Mouse (Mus musculus) midbrain, postnatal 0 days (tissue): ENCODE measurements around the gene Pitx1. TPM values are rescaled to one million over a fixed set of nuclear protein-coding genes. Genes with fewer than 3 reads are reported as not detected.
A peak's percentile ranks its signal among the peaks of the same experiment; 100 is the strongest.

Source experiments
- ATAC-seq: fragments of 200-750 bp; cut with Nextera tagmentation; 2 replicates; pipeline ENCODE4 v1.8.0; 2017; ENCODE audit warnings: moderate number of reproducible peaks, mild to moderate bottlenecking, moderate TSS enrichment, moderate library complexity; ENCODE audit not compliant: low FRiP score
- DNase-seq: peaks from one replicate; pipeline ENCODE4 v3.0.0-alpha.2; 2015; ENCODE audit warnings: low spot score
- H3K27ac ChIP-seq: fragments of 300-500 bp; sonication (generic); 2 replicates; pipeline ENCODE4 v1.5.1; 2014; ENCODE audit warnings: low read depth, mild to moderate bottlenecking, low read length, mixed read lengths
- H3K27me3 ChIP-seq: fragments of 300-500 bp; sonication (generic); 2 replicates; pipeline ENCODE4 v1.6.1; 2014; ENCODE audit warnings: low read length, control low read depth, mixed read lengths; ENCODE audit not compliant: insufficient read depth
- H3K36me3 ChIP-seq: fragments of 300-500 bp; sonication (generic); 2 replicates; pipeline ENCODE4 v1.6.1; 2014; ENCODE audit warnings: low read length, control low read depth, mixed read lengths; ENCODE audit not compliant: insufficient read depth
- H3K4me1 ChIP-seq: fragments of 300-500 bp; sonication (generic); 2 replicates; pipeline ENCODE4 v1.6.1; 2014; ENCODE audit warnings: mild to moderate bottlenecking, control low read depth, antibody characterized with exemption, low read length, mixed read lengths; ENCODE audit not compliant: insufficient read depth
- H3K4me2 ChIP-seq: fragments of 300-500 bp; sonication (generic); 2 replicates; pipeline ENCODE4 v1.6.1; 2014; ENCODE audit warnings: low read depth, mild to moderate bottlenecking, low read length, mixed read lengths; ENCODE audit not compliant: poor library complexity, severe bottlenecking
- H3K4me3 ChIP-seq: fragments of 300-500 bp; sonication (generic); 2 replicates; pipeline ENCODE4 v1.5.1; 2014; ENCODE audit warnings: low read depth, mild to moderate bottlenecking, low read length, moderate library complexity
- H3K9ac ChIP-seq: fragments of 300-500 bp; sonication (generic); replicated peaks from 2 replicates; pipeline ENCODE4 v1.6.1; 2014; ENCODE audit warnings: mild to moderate bottlenecking, low read length, moderate library complexity, mixed read lengths; ENCODE audit not compliant: poor library complexity, severe bottlenecking
- H3K9me3 ChIP-seq: fragments of 300-500 bp; sonication (generic); 2 replicates; pipeline ENCODE4 v1.6.1; 2016; ENCODE audit warnings: low read length, control low read depth
- CTCF ChIP-seq: IDR thresholded peaks from 2 replicates; pipeline ENCODE4 v1.5.1; 2016; ENCODE audit warnings: antibody characterized with exemption, mild to moderate bottlenecking
- WGBS: fragments of 180-500 bp; shearing (Covaris S2); extraction: QIAGEN DNeasy Blood & Tissue Kit; methylation state at CpG from one replicate; pipeline ENCODE4 v1.1.7; 2014; 5-methylcytosine and 5-hydroxymethylcytosine counted together
- polyA plus RNA-seq: library from polyadenylated mRNA; unstranded; fragments of >200 nt; fragmentation: Nextera tagmentation; extraction: Ambion mirVana; gene quantifications from 2 replicates; pipeline ENCODE4 v1.2.1, GENCODE M21; 2015
- total RNA-seq: library from RNA; depleted of rRNA; stranded (reverse); fragments of >200 nt; gene quantifications from 2 replicates; pipeline ENCODE4 v1.2.3, GENCODE M21; 2014

Pitx1 gene
- total and polyA plus RNA-seq, 2 experiments from 2014 or later = 1.9 to 2.2 TPM

DNA sequence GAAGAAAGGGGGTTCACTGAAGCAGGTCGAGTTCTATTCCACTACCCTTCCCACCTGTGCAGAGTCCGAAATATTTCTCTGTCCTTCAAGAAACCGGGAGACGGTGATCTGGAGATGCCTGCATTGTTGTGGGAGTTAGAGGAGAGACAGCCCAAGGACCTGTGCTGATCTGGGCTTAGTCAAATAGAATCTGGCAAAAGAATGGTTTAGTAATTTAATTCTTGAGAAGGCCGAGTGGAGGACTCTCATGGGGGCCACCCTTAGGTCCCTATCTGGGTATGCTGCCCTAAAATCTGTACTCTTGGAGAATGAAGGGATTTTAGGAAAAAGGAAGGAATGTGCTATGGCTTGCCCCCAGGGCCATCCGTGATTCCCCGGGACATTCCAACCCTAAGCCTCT lies 2.1 kb downstream of the Pitx1 start:
- H3K9me3 ChIP-seq = no peaks in the 10 kb centered on the region
- no peak overlapping the region for H3K4me2 ChIP-seq
- H3K27ac ChIP-seq = no peak overlapping the region
- ATAC-seq (no peak), DNase-seq (no peak)
- no peaks in the 10 kb centered on the region; the same call in 1 of the 2 replicates for H3K4me1 ChIP-seq
- no peak overlapping the region for H3K9ac ChIP-seq
- H3K4me3 ChIP-seq = no peak overlapping the region
- 6% methylated on average over 7 of the region's 7 CpGs for WGBS
- no peaks in the 10 kb centered on the region for H3K36me3 ChIP-seq
- TF ChIP-seq CTCF = no peak
- H3K27me3 ChIP-seq = peaks cover 88% of the 10 kb centered on the region

DNA sequence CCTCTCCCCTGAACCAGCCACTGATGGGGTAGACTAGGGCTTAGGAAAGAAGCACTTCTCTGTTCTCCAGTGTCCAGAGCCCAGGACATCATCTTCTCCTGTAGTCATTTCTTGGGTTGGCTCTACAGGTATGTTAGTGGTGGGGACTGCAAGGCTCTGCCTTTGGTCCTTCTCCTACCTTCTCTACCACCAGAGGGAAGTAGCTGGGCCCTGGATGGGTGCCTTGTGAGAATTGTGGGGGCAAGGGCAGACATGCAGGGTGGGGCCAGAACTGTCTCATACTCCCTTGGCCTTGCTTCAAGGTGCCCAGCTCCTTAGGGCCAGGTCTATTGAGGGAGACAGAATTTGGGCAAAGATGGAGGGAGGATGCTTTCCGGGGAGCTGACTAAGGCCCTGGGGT lies 3.4 kb downstream of the Pitx1 start:
- DNase-seq = no peak
- no peaks in the 10 kb centered on the region for H3K36me3 ChIP-seq
- H3K27ac ChIP-seq = no peak overlapping the region
- no peak overlapping the region for H3K4me2 ChIP-seq
- H3K9me3 ChIP-seq = no peaks in the 10 kb centered on the region
- H3K27me3 ChIP-seq = peaks cover 86% of the 10 kb centered on the region
- no peak for ATAC-seq
- H3K4me3 ChIP-seq = no peak overlapping the region
- peak; percentile 17; the same call in 1 of the 2 replicates for TF ChIP-seq CTCF
- 35% methylated on average over 1 of the region's 1 CpGs for WGBS
- no peak overlapping the region for H3K9ac ChIP-seq
- no peaks in the 10 kb centered on the region; the same call in 1 of the 2 replicates for H3K4me1 ChIP-seq

DNA sequence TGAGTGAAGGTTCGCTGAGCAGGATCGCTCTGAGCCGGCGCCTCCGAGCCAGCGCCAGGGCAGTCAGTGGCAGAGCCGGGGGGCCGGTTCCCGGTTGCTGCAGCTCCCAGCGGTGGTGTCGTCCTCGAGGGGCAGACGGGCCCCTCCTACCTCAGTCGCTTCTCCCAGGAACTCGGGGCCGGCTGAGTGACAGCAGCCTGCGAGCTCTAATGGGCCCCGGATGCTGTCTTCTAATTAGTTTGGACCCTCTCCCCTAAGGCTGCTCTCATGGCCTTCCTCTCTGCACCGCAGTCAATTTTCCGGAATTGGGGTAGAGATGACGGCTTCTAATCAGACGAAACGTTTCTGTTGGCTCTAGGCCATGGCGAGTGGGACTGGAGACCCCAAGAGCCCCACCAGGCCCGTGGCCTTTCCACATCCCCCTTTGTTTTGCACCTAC lies 4.3 kb downstream of the Pitx1 start:
- no peak for TF ChIP-seq CTCF
- no peak for DNase-seq
- WGBS = 3% methylated on average over 25 of the region's 25 CpGs
- Histone ChIP-seq H3K27me3 (peaks cover 82% of the 10 kb centered on the region), H3K4me3 (no peak overlapping the region), H3K4me1 (no peaks in the 10 kb centered on the region; the same call in 1 of the 2 replicates), H3K36me3 (no peaks in the 10 kb centered on the region), H3K9ac (no peak overlapping the region), H3K4me2 (no peak overlapping the region), H3K27ac (no peak overlapping the region), H3K9me3 (no peaks in the 10 kb centered on the region)
- no peak for ATAC-seq

DNA sequence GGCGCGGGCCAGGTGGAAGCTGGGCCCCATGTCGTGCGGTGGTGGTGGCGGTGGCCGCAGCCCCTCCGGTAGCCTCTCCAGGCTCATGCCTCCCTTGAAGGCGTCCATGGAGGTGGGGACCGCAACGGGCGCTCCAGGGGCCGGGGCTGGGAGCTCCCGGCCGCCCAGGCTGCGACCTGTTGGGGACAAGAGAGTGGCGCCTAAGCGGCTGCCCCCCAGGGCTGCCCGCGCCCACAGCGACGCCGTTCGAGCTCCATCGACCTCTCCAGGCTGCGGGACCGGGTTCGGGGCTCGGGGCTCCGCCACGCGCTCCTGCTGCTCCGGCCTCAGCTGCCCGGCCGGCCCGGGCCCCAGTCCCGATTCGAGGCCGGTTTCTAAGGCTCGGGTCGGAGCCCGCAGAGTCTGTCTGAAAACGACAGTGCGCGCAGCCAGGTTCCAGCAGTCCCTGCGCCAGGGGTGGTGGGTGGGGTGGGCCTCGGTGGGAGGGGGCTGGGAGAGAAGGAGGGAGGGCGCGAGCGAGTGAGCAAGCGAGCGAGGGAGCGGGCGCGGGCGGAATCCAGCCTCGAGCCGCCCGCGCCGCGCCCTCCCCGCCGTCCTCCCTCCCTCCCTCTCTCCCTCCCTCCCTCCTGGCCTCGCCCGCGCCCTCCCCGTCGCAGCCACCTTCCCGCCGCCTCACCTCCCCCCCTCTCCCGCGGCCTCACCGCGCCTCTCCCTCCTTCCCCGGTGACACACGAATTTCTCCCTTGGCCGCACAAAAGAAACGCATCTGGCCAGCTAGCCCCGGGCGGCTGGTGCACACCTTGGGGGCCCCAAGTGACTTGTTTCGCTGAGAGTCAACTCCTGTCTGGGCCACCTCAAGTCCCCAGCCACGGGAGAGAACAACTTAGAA lies 4.9 kb downstream of the Pitx1 start:
- Histone ChIP-seq H3K9ac (no peak overlapping the region), H3K4me3 (0 out of 2 replicates have a peak overlapping the region, but pooled peaks have one; percentile 5), H3K27ac (no peak overlapping the region), H3K27me3 (peaks cover 75% of the 10 kb centered on the region), H3K9me3 (no peaks in the 10 kb centered on the region), H3K36me3 (no peaks in the 10 kb centered on the region), H3K4me1 (no peaks in the 10 kb centered on the region; the same call in 1 of the 2 replicates), H3K4me2 (no peak overlapping the region; the same call in 1 of the 2 replicates)
- DNase-seq (no peak), ATAC-seq (no peak)
- TF ChIP-seq CTCF = no peak
- WGBS = 1% methylated on average over 60 of the region's 82 CpGs

DNA sequence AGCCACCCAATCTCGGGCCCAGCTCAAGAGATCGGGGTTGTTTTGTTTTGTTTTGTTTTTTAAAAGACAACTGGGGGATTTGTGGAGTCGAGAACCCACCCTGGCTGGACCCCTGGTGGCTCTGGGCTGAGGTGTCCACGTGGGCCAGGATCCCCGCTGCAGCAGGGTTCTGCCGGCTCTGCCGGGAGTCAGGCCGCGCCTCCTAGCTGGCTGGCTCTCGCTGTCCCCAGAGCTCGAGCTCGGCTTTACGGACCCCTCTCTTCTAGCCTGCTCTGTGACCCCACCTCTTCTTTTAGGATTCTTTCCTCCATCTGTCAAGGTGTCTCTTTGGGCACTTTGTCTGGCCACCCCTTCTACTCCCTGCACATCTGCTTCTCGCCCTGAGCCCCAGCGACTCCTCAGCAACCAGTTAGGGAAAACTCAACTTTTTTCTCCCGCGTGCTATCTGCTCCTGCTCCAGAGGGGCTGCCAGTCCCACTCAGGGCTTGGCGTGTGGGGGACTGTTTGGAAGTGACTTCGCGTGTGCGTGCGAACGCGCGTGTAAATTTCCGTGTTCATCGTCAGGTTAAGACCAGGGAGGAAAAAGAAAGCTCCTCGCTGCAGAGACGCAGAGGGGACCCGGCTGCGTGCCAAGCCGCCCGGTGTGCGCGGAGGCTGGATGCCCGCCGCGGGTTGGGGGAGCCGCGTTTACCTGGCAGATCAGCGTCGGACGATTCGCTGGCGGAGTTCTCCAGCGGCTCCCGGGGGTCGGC lies 5.7 kb downstream of the Pitx1 start:
- Histone ChIP-seq H3K9me3 (no peaks in the 10 kb centered on the region), H3K36me3 (no peaks in the 10 kb centered on the region), H3K27me3 (peaks cover 70% of the 10 kb centered on the region), H3K9ac (no peak overlapping the region), H3K27ac (no peak overlapping the region), H3K4me1 (no peaks in the 10 kb centered on the region; the same call in 1 of the 2 replicates), H3K4me3 (0 out of 2 replicates have a peak overlapping the region, but pooled peaks have one; percentile 5), H3K4me2 (no peak overlapping the region; the same call in 1 of the 2 replicates)
- no peak for ATAC-seq
- WGBS = under 1% methylated on average over 46 of the region's 48 CpGs
- DNase-seq = no peak
- no peak for TF ChIP-seq CTCF
